Mouse (Mus musculus): ENCODE measurements around the gene Ttc16. TPM values are rescaled to one million over a fixed set of nuclear protein-coding genes. Genes with fewer than 3 reads are reported as not detected.

The Ttc16 gene
- polyA plus RNA-seq, 1 experiment = 0.58 TPM

DNA sequence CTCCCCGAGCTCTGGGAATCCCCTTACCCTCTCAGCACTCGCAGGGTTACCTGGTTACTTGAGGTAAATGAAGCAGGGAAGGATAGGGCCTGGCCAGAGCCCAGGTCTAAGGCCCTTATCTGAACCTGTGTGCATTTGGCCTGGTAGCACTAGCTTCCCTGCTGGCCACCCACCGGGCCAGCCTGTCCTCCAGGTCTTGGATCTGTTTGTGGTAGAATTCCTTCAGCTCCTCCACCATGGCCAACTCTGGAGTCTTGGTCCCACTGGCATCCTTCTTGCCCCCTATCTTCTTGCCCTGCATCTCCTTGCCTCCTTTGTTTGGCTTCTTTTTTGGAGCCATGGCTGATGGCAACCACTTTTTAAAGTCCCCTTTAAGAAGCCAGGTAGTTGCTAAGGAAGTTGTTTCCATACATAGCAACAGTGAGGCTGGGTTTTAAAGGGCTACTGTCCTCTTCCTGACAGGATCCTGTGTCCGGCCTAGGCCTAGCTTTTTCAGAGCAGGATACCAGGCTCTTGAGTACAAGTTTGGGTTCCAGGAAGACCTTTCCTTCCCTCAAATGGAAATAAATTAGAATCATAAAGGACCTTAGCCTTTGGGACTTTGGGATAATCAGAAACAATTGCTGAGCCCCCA is 8.7 kb upstream of the Ttc16 start, which contains the start of gene Cfap157:
Cfap157 (minus strand) TSS at position 381 of the 634 bp plus-strand sequence.
- 62% methylated on average over 4 of the region's 4 CpGs for WGBS
- no peak for DNase-seq (ENCODE audit: low read depth, low spot score)

DNA sequence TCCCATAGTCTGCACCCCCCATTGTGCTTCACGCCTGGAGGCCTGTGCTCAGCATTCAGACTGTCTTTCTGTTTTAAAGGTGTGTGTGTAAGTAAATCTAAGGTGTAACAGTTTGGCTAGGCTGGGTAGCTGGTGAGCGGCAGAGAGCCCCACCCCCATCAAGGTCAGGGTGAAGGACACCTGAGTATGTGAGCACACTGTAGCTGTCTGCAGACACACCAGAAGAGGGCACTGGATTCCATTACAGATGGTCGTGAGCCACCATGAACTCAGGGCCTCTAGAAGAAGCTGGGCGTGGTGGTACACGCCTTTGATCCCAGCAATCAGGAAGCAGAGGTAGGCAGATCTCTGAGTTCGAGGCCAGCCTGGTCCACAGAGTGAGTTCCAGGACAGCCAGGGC is 6.3 kb upstream of the Ttc16 start:
- no peak for DNase-seq (ENCODE audit: low read depth, low spot score)
- WGBS = 61% methylated on average over 6 of the region's 6 CpGs

DNA sequence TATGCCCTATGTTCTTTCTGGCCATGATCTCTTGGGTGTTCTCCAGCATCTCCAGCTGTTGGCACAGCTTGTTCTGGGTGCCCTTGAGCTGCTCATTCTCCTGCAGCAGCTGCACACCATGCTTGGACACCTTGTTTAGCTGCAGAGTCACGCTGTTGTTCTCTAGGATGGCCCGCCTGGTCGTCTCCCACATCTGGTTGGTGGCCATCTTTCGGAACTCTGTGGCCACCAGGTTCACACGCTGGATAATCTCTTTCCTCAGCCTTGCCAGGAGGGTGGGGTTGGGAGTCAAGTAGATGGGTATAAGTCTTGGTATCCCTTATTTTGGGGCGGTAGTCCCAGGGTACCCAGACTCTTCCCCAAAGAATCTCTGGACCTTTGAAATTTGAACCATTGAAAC is 4.3 kb upstream of the Ttc16 start:
- 91% methylated on average over 6 of the region's 6 CpGs for WGBS

DNA sequence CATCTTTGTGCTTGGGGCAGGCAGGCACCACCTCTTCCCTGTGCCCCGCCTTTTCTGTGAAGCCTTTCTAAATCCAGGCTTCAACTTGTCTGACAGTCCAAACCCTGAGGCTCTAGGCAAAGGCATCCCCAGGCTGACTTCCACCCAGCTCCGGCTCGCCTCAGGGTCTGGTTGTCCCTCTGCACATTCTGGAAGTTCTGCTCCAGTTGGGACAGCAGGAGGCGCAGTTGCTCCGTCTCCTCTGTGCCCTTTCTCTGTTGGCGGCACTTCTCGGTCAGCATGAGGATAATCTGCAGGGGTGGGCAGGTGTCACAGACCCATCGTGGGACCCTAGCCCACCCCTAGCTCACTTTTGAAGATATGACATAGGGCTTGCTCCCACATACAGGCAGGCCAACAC is 3.7 kb upstream of the Ttc16 start:
- 17% methylated on average over 8 of the region's 8 CpGs for WGBS
- no peak for DNase-seq (ENCODE audit: low read depth, low spot score)

More for the DNA sequence above, 4.3 kb upstream of the Ttc16 start:
- DNase-seq (ENCODE audit: low read depth, low spot score) = no peak

DNA sequence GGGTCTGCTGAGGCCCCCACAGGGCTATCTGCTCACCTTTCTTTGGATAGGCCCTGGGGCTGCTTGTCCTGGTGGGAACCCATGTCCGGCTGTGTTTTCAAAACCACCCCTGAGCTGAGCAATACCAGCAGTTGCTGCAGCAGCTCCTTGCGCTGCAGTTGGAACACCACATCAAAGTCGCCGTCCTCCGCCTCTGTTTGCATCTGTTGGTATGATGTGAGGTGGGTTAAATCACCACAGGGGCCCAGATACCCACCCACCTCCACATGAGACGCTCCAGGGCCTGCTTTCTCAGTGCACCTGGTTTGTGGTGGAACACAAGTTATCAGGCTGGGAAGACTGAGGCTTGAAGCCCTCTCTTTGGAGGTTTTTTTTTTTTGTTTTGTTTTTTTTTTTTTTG is 2.6 kb upstream of the Ttc16 start:
- no peak for DNase-seq (ENCODE audit: low read depth, low spot score)
- WGBS = 96% methylated on average over 6 of the region's 6 CpGs

DNA sequence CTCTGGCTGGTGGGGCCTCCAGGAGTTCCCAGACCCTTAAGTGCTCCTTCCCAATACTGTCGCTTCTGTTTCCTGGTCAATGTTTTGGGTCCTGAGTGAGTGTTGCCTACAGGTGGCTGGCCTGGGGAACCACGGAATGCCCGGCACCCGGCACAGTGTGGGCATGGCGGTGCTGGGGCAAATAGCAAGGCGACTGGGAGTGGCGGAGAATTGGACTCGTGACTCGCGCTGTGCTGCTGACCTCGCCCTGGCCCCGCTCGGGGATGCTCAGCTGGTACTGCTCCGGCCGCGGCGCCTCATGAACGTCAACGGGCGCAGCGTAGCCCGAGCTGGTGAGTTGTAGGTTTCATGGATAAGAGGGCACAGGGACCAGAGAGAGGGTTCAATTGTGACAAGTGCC is 759 bp upstream of the Ttc16 start:
- 21% methylated on average over 22 of the region's 22 CpGs for WGBS
- DNase-seq (ENCODE audit: low read depth, low spot score) = no peak

DNA sequence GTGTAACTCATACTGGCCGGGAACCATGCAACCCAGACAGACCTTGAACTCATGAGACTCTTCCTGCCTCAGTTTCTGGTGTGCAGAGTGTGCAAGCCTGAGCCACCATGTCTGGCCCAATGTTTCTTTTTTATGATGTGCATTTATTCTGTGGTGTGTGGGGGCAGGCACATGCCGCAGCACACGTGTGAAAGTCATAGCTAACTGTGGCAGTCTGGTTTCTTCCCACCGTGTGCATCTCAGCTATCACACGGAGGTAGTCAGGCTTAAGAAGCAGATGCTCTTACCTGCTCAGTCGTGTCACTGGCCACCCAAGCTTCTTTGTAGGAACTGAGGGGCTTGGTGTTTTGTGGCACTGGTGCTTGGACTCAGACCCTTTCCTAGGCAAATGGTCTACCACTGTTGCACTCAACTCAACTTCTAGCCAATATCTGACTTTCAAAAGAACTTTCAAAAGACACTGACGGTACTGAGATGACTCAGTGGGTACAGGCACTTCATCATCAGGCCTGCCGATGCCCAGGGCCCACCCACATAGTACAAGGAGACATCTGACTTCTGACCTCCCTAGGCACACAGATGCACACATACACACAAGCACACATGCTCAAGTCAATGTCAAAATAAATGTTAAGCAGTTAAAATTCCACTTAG is 2.7 kb downstream of the Ttc16 start:
- no peak for DNase-seq (ENCODE audit: low read depth, low spot score)
- 85% methylated on average over 8 of the region's 8 CpGs for WGBS

DNA sequence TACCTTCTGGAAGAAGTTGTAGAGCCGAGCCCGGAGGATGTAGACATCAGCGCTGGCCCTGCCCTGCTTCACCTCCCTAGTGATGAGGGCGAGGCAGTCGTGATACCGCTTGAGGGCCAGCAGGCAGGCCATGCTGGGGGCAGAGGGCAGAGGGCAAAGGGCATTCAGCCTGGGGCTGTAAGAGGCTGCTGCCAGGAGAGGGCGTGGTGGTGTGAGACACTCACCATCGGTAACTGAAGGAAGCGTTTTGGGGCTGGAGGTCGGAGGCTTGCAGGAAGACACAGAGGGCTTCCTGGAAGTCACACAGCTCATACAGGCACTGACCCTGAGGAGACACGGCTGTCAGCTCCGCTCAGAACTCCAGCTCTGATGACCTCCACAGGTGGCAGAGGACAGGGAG is 3.5 kb downstream of the Ttc16 start:
- DNase-seq (ENCODE audit: low read depth, low spot score) = no peak
- WGBS = 18% methylated on average over 12 of the region's 12 CpGs

DNA sequence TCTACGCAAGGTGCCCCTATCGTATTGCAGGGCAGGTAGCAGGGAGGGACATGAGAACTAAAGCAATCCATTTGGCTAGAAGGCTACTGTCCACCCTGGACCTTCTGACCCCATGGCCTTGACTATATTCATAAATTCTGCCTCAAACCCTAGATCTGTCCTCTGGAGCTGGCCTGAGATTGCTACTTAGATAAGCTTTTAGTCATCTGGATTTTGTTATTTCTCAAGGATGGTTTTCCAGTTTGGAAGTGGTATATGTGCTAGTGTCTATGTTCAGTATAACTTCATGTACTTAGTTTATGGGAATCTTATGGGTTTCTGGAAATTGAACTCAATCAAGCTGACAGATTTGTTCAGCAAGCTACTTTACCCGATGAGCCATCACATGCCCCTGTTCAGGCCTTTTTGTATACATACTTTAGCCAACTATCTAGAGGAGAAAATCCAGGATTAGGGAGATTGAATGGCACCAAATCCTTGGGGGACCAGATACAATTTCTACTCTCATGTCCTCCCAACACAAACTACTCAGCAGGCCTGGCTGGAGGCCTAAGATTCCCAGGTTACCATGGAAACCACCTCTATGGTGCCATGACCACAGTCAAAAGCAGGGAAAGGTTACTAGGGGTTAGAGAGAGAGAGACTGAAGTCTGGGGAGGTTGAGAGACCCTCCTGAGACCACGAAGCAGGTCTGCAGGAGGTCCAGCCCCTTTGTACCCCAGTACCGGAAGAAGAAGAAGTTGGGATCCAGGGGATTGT is 5.9 kb downstream of the Ttc16 start:
- WGBS = 85% methylated on average over 5 of the region's 5 CpGs
- no peak for DNase-seq (ENCODE audit: low read depth, low spot score)

DNA sequence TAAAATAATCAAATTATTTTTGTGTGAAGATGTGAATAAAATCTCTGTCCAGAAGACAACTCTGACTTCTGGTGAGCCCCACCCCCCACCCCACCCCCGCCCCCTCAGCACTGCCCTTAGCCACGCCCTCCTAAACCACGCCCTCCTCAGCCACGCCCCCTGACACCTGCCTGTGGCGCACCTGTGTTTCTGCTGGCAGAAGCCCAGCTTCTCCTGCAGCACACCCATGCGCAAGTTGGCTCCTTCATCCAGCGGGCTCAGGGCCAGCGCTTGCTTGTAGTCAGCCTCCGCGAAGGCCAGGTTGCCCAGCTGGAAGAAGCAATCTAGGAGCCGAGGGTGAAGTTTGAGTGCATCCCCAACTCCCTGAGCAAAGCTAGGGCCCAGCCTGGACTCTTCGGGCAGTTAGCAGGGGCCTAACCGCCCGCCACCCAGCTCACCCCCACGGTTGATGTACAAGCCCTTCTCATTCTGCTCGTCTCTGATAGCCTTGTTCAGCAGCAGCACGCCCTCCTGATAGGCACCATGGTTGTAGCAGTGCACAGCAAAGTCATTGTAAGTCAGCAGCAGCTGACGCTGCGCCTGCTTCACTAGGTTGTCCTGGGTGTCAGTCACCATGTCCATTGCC is 6.7 kb downstream of the Ttc16 start:
- WGBS = 25% methylated on average over 19 of the region's 19 CpGs
- peak; percentile 63 for DNase-seq (ENCODE audit: low read depth, low spot score)

DNA sequence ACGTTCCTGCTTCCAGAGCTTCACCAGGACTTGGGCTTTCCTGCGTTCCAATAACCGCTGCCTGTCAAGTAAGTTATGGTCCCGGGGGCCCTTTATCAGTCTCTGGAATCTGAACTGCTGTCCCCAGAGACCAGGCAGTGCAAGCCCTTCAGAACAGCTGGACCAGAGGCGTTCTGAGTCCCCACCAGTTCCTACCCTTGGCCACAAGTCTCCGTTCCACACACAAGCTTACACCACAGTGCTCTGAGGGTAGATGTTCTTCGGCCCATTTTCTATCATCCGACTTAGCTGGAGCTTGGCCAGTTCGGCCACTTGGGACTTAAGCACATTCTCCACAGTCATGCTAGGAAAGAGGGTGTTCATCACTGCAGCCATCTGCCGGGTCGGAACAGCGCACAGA is 8.2 kb downstream of the Ttc16 start:
- 82% methylated on average over 12 of the region's 12 CpGs for WGBS
- no peak for DNase-seq (ENCODE audit: low read depth, low spot score)

DNA sequence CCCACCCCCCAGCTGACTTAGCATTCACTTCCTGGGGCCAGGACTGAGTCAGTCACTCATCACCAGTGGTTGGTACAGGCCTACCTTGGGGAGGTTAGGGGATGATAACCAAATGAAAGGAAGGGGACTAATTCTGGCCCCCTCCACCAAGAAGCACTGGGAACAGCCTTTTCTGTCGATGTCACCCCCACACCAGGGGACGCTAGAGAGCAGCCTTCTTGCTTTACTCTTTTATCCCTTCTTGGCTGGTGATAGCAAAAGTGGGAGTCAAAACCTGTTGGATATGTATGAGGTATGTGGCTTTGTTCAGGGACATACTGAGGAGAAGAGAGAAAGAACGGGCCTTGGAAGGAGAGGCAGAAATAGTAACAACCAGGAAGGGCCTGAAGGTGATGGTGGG is 12.1 kb downstream of the Ttc16 start:
- 78% methylated on average over 3 of the region's 3 CpGs for WGBS
- no peak for DNase-seq (ENCODE audit: low read depth, low spot score)

DNA sequence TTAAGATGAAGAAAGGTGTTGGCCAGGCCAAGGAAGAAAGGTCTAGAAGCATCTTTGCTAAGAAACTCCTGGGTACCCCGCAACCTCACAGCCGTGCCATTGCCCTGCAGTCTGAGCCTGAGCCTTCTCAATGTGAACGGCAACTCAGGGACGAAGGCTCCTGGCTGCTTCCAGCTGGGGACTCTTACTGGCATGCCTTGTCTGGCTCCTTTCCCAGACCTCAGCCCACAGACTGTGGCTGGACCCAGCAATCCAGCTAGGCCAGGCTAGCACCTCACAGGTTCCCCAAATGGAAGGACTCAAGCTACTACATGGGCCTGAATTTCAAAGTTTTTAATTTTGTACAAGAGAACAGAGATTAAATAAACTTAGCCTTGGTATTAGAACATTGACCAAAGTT is 13.6 kb downstream of the Ttc16 start:
- no peak for DNase-seq (ENCODE audit: low read depth, low spot score)
- 79% methylated on average over 4 of the region's 4 CpGs for WGBS

DNA sequence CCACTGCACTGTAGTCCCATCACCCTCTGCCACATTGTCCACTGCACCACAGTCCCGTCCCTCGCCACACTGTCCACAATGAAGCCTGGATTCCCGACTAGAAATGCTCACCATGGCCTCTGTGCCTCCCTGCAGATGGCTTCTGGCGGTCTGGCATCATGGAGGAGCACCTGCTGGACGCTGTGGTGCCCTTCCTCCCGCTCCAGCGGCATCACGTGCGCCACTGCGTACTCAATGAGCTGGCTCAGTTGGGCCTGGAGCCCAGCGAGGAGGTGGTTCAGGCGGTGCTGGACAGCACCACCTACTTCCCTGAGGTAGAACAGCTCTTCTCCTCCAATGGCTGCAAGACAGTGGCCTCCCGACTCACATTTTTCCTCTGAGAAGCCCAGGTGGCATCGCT is 14.1 kb downstream of the Ttc16 start:
- WGBS = 93% methylated on average over 14 of the region's 14 CpGs
- DNase-seq (ENCODE audit: low read depth, low spot score) = no peak

DNA sequence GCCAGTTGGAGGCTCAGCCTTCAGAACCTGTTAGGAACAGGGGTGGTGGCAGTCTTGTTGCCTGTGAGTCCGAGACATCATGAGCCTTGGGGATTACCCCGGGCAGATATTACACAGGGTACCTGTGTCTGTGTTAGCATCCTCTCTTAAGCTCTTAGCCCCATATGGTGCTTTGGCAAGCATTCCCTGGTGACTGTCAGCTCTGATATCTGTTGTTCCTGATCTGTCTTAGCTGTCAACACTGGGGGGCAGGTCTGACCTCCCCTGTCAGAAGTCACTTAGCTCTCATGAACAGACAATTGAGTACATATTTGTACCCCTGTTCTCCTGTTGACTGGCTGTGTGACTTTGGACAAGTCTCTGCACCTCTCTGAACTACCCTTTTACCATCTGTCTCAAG is 16.4 kb downstream of the Ttc16 start:
- WGBS = 90% methylated on average over 2 of the region's 2 CpGs
- no peak for DNase-seq (ENCODE audit: low read depth, low spot score)

DNA sequence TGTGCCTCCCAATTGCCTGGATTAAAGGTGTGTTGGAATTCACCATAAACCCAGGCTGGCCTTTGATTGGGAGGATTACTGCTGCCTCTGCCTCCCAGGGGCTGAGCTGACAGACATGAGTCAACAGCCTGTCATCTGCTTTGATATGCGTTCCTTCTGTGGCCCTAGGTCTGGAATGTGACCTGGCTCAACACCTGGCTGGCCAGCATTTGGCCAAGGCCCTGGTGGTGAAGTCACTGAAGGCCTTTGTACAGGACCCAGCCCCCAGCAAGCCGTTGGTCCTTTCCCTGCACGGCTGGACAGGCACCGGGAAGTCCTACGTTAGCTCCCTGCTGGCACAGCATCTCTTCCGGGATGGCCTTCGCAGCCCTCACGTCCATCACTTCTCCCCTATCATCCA is 16.9 kb downstream of the Ttc16 start:
- WGBS = 79% methylated on average over 8 of the region's 8 CpGs
- no peak for DNase-seq (ENCODE audit: low read depth, low spot score)

DNA sequence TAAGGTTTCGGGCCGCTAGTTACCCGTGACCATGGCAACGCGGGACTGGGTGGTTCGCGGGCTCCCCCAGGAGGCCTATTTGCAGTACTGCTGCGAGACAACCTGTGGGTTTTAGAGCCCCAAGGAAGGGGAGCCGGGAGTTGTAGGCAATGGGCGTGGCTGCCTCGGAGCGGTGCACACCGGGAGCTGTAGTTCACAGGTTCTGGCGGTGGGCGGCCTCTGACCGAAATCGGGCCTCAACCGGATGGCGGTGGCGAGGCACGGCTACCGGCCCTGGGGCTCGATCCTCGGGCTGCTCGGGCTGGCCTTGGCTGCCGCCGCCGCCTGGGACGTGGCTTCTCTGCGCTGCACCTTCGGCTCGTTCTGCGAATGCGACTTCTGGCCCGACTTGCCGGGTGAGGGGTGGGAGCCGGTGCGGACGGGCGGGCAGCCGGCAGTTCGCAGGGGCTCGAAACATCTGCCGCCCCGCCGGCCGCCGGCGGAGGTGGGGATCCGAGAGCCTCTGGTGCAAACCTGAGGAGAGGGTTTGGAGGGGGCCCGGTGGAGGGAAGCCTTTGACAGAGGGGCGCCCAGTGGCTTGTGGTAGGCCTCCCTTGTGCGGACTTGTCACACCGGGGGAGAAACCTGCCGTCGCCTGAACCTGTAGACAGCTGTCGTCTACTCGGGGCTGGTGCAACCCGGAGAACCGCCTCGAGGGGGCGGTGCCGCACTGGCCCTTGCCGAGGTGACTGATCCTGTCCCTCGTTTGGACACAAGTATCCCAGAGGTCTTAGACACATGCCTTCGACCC is 18.2 kb downstream of the Ttc16 start, which contains the start of gene Tor2a:
Tor2a (plus strand) TSS at position 179 of the 790 bp plus-strand sequence.
- DNase-seq (ENCODE audit: low read depth, low spot score) = peak; percentile 89
- WGBS = under 1% methylated on average over 66 of the region's 66 CpGs

DNA sequence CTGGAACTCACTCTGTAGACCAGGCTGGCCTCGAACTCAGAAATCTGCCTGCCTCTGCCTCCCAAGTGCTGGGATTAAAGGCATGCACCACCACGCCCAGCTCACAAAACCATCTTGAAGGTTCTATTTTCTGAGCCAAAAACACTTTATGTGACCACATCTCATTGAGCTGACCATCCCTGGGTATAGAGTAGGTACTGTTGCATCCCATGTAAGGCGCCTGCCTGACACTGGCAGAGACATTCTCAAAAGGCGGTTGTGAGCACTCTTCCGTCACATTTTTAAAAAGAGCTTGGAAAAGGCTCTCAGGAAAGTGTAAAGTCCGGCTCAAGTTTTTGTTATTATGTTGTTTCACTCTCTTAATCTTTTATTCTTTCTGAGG is 18.8 kb downstream of the Ttc16 start:
- 33% methylated on average over 6 of the region's 6 CpGs for WGBS
- no peak for DNase-seq (ENCODE audit: low read depth, low spot score)

DNA sequence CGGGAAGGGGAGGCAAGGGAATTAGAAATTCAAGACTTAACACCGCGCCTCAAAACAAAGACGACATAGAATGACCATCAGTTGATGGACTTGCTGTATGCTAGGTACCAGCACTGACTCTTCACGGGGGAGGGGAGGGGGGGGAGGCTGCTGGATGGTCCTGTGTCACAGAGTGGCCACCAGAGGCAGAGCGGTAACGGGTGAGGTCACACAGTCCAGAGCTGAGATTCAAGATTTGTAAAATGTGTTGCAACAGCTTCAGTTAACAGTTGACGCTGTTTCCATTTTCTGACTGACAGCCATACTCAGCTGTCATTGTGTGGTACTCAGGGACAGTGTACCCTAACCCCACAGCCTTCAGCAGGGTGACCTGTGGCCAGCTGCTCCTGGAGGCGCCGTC is 23.3 kb downstream of the Ttc16 start:
- 62% methylated on average over 10 of the region's 10 CpGs for WGBS
- DNase-seq (ENCODE audit: low read depth, low spot score) = no peak

DNA sequence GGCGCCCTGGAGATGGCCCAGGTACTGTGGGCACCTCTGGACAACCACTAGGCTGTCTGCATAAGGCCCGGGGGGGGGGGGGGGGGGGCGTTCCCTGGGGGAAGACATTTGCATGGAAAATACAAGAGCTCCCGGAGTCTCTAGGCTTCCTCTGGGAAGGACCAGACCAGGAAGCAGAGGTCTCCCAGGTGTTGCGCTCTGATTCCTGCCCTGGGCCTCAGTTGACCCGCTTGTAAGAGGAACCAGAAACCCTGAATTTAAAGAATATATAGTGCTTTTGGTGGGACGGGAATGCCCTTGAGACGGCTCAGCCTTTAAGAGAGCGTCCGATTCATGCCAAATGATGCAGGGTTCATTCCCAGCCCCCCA is 23.8 kb downstream of the Ttc16 start:
- 25% methylated on average over 10 of the region's 10 CpGs for WGBS
- DNase-seq (ENCODE audit: low read depth, low spot score) = no peak
